Mouse (Mus musculus) CH12.LX (cell line): ENCODE results near the gene 4930469K13Rik.

Experiments
- CTCF ChIP-seq, 2 experiments: IDR thresholded peaks in 1 of 2; conservative IDR thresholded peaks in 1 of 2; 2 replicates each; pipeline ENCODE4 v1.5.1; 2011 to 2012; ENCODE audit warnings: low read depth in 2 of 2, low read length in 2 of 2, improper control_type of control experiment in 1 of 2, inconsistent platforms in 1 of 2, mild to moderate bottlenecking in 1 of 2, moderate library complexity in 1 of 2
- JUND ChIP-seq: conservative IDR thresholded peaks from 2 replicates; pipeline ENCODE4 v1.6.1; 2011; ENCODE audit warnings: low read depth, low read length, improper control_type of control experiment
- NELFE ChIP-seq: IDR thresholded peaks from 2 replicates; pipeline ENCODE4 v1.6.1; 2011; ENCODE audit warnings: low read depth, low read length, improper control_type of control experiment
- POLR2A ChIP-seq: IDR thresholded peaks from 2 replicates; pipeline ENCODE4 v1.6.1; 2011; ENCODE audit warnings: low read depth, mild to moderate bottlenecking, improper control_type of control experiment, low read length
- POLR2AphosphoS2 ChIP-seq: IDR thresholded peaks from 2 replicates; pipeline ENCODE4 v1.6.1; 2011; ENCODE audit warnings: low read depth, low read length, improper control_type of control experiment
- USF1 ChIP-seq: IDR thresholded peaks from 2 replicates; pipeline ENCODE4 v1.6.1; 2014; ENCODE audit warnings: low read depth, mild to moderate bottlenecking, inconsistent platforms, low read length, improper control_type of control experiment
- ZC3H11A ChIP-seq: IDR thresholded peaks from 2 replicates; pipeline ENCODE4 v1.6.1; 2012; ENCODE audit warnings: low read depth, mild to moderate bottlenecking, inconsistent platforms, low read length, improper control_type of control experiment
- ZNF384 ChIP-seq: IDR thresholded peaks from 2 replicates; pipeline ENCODE4 v1.6.1; 2012; ENCODE audit warnings: low read depth, low read length, improper control_type of control experiment, inconsistent platforms

DNA sequence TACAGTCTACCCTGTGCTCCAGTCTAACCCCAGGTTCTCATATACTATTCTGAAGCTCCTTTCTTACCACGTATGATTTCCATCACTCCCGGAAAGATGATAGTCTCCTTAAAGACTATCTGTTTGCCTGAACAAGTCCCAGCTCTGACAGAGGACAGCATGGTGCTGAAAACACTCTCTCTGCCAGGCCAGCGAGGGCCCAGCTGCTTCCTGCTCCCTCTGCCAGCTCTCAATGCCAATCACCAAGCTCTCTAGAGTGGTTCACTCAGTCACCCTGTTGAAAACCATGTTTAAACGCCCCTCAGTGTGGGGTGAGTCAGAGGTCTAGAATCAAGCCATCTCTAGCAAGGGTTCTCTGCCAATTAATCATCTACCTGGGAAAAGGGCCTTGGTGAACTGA, 170.5 kb downstream of the 4930469K13Rik start:
- TF ChIP-seq POLR2A (no peak), CTCF (conservative IDR thresholded peaks at IDR 0.05 in 1 of 2, IDR thresholded peaks at IDR 0.05 in 1 of 2; ENCODE audit: low read depth in 2 of 2, low read length in 2 of 2) (no peak), JUND (no peak), NELFE (no peak), ZC3H11A (no peak), USF1 (no peak), POLR2AphosphoS2 (no peak), ZNF384 (no peak)
